Mouse (Mus musculus): Measurements from ENCODE around the gene Kcnn1. TPM values are rescaled to one million over a fixed set of nuclear protein-coding genes. Genes with fewer than 3 reads are reported as not detected.

Gene Kcnn1
- 12.7 and 19.0 TPM in 2 replicates for polyA plus RNA-seq (2012; rRNA removed; ENCODE audit: low replicate concordance)

DNA sequence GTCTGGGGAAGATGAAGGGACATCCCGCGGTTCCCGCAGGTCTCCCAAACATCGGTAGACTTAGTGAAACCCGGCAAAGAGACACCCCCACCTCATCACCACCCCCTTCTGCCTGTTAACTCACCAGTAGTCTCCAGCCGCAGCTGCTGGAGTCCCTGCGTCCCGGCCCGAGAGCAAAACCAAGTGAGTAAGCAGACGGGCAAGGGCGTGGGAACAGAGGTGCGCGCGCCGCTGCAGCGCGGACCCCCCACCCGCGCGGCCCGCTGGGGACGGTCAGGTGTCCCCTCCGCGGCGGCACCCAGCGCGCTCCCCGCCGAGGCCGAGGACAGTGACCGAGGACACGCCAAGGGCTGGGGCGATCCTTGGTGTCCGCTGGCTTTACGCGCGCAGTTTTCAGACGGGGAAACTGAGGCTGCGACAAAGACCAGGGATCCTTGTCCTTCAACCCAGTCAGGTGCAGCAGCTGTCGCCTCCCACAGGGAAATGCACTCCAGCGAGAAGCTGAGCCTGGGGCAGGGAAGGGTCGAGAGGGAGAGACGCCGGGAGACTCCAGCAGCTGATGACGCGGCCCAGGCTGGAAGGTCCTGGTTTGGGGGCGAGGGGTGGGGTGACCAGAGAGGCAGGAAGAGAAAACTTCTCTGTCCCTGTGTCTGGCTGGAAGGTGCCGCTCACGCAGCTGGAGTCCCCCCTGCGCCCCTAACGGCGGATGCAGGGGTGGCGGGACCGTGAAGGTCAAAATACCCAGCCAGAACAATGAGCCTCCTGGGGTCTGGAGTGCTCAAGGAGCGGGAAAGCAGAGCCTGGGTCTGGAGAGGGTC lies at the start of gene Kcnn1:
Gene Kcnn1 (minus strand): TSS at position 435 of the 818 bp plus-strand sequence.

DNA sequence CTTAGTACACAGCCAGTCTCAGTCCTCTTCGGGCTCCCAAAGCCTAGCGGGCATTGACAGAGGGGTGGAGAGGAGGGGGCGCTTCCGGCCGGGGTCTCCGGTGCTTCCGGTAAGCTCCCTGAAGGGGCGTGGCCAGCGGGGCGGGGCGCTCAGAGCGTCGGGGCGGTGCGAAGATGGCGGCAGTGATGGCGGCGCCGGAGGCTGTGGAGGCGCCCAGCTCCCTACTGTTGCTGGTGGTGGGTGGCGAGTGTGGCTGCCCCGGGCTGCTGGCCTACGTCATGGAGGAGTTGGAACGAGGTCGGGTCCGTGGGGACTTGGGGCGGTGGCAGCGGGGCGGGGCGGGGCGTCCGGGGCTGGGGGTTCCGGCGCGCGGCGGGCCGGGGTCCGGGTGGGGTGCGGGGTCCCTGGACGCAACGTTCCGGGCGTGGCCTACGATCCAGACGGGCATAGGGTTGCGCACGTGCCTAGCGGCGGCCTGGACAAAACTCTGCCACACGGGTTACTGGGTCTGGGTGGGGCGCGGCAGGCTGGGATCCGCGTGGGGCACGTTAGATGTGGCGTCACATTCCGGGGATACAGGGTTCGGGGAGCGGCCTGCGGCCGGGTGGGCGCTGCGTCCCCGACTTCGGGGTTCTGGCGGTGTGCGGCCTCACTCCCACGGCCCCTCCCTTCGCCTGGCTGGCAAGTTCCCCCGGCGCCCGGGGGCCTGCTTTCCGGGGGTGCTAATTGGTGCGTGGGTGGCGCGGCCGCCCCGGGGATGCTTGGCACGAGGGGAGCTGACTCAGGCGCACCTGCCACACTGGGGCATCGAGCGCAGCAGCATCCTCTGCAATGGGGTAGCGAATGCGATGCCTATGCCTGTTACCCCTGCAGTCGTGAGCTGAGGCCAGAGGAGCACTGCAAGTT lies 43.0 kb upstream of the Kcnn1 start, which contains the start of gene Map1s:
Gene Map1s (plus strand): TSS at position 102 of the 906 bp plus-strand sequence.

DNA sequence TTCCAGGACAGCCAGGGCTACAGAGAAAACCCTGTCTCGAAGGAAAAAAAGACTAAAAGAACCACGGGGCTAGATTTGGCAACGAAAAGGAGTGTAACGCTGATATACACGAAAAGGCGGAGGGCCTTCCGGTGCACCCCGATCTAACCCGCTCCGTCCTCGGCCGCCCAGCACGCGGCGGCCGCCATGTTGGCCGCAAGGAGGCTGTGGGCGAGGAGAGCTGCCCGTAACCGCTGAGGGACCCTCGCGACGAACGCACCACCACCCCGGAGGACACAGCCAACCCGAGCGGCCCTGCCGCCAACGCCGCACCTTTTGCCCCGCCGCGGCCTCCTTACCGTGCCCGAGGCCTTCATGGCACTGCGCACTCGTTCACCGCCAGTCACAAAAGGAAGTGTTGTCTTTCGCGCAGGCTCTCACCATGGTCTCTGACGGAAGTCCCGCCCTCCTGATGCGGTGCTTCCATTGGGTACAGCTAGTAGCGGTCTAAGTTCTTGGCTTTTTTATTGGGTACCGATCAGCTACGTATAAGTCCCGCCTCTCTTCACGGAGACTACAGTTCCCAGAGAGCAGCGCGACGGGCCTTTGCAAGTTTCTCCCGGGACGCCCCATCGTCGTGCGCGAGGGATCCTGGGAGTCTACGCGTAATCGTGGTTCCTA lies 34.1 kb upstream of the Kcnn1 start, which contains the start of gene Rpl18a:
Gene Rpl18a (minus strand): TSS at position 392 of the 660 bp plus-strand sequence.

DNA sequence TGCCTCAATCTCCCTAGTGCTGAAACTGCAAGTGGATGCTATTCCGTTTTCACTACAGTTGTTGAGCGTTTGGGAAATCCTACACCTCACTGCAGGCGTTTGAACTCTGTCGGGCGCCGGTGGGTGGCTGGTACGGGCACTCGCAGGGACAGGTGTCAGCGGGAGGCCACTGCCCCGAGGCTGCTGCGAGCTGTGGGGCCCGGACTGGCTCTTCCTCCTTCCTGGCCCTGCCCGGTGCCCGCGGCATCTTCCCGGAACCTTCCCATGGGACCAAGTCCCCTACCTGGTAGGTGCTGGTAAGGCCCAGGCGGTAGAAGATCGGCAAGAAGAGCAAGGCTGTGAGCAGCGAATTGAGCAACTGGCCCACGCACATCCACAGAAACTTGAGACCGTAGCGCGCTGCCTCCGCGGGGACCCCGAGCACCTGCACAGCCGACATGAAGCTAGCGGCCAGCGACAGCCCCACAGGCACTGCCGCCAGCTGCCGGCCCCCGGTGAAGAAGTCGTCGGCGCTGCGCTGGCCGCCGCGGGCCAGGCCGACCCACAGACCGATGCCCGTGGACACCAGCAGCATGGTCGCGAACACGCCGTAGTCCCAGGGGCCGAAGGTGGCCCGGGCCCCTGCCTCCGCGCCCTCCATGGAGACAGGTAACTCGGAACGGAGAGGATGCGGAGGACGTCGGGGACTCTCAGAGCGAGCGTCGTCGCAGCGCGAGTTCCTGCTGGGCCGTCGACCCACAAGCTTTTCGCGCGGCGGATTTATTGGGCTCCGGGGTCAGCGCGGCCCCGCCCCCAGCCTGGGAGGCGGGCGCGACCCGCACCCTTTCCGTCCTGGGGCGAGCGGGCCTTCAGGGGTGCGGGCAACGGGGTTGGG lies 29.2 kb upstream of the Kcnn1 start, which contains the start of gene Slc5a5:
Gene Slc5a5 (minus strand): TSS at position 736 of the 874 bp plus-strand sequence.

DNA sequence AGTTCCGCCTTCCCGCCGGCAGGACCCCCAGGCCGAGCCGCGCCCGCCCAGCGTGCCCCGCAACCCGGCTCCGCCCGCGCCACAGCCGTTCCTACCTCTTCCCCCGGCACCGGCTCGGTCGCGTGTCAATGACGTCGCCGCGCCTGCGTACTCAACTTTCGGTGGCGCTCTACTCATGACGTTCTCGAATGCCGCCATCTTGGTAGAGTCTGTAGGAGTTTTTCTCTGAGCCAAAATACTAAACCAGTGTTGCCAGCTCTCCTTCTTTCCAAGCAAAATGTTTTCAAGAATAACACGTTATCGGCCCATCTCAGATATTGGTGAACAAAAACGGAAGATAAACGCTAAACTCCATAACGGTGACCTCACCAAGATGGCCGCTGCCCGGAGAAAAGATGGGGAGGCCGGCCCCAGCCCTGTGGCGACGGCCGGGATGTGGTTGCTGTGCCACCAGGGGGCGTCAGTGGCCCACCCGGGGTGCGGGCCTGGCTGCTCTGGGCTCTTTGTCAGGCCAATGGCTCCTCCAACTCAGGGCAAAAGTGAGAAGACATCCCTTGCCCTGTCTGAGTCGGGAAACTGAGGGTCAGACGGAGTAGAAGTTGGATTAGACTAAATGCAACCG lies 10.4 kb upstream of the Kcnn1 start, which contains the start of gene Ccdc124:
Gene Ccdc124 (minus strand): TSS at position 572 of the 622 bp plus-strand sequence.

DNA sequence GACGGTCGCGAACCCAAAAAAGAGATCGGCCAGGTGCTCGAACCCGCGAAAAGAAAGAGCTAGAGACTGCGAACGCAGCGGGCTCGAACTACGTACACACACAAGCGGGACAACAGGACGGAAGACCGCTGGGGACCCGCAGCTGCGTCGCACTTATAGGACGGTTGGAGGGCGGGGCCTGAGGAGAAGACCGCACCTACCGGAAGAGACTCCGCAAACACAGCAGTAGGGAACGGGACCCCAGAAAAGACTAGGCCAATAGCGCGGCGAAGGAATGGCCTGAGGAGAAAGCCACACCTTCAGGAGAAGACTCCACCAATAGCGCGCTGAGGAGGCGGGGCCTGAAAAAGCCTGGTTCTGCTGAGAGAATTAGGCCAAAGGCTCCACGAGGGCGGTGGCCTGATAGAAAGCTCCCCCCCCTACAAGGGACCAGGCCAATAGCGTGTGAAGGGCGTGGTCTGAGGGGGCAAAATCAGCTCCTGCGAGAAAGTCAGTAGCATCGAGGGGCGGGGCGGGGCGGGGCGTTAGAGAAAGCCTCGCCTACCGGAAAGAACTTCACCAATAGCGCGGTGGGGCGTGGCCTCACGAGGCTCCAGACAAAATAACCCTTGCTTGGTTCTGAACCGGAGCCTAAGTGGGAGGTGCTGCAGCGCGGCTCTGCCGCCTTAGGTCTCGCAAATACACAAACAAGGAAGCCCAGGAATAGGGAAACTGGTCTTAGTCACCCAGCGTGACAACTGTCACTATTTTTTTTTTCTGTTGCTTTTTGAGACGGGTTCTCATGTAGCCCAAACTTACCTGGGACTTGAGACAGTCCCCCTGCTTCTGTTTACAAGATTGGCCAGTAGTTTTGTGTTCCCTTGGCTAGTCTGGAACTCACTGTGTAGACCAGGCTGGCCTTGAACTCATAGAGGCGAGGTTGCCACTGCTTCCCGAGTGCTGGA lies 23.4 kb downstream of the Kcnn1 start, which contains the start of gene Arrdc2:
Gene Arrdc2 (minus strand): TSS at position 313 of the 944 bp plus-strand sequence.

DNA sequence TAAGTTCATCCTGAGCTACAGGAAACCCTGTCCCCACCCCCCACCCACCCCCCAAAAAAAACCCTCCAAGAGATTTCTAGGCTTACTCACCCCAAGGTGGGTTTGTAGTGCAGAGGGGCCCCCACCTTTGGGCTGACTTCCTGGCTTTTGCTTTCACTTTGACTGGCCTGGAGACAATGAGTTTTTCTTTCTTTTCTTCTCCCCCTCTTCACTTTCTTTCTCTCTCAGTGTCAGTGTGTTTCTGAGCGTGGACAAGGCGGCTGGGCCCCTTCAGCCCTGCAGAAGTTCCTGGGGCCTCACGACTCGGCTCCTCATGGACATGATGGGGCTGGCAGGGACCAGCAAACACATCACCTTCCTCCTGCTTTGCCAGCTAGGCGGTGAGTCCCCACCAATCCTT lies 54.8 kb downstream of the Kcnn1 start, which contains the start of gene Il12rb1:
Gene Il12rb1 (plus strand): TSS at position 211 of the 400 bp plus-strand sequence.

DNA sequence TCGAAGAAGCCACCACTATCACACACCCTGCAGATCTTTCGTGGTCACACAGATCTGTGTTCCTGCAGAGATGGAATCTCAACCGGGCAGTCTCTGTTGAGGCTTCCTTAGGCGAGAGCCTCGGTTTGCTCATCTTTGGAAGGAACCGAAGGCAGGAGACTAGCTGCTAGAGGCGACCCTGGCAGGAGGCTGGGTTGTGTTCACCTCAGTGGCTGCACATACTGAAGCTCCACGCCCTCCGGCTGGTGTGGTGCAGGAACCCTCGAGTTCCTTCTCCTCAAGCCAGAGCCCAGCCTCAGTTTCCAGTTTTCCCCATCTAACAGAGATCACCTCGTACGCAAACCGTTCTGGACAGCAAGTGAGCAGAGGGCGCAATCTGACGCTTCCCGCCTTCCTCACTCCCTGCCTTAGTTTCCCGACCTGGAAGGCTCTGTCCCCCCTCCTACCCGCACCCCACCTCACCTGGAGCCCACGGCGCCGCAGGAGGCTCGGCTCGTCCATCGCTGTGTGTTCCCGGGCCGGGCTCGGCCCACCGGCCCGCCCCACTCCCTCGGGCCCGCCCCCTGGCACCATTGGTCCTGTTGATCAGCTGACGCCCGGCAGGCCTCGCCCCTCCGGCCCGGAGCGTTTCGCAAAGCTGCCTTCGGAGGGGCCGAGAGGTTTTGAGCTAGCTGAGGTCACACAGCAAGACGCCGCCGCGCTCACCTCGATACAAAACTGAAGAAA lies 58.4 kb downstream of the Kcnn1 start, which contains the start of gene Mast3:
Gene Mast3 (minus strand): TSS at position 574 of the 726 bp plus-strand sequence.

Other genes with a start within 250 kb of the Kcnn1 start
- 23.8 and 34.0 TPM in 2 replicates for gene Lrrc25, start 247.1 kb downstream of the Kcnn1 start, polyA plus RNA-seq (2012; rRNA removed; ENCODE audit: low replicate concordance)
- 1.3 and 4.8 TPM in 2 replicates for gene Gdf15, start 230.8 kb downstream of the Kcnn1 start, polyA plus RNA-seq (2012; rRNA removed; ENCODE audit: low replicate concordance)
- gene Pgpep1, start 202.9 kb downstream of the Kcnn1 start, polyA plus RNA-seq (2012; rRNA removed; ENCODE audit: low replicate concordance): 36.5 and 50.6 TPM in 2 replicates
- gene Lsm4, start 190.0 kb downstream of the Kcnn1 start, polyA plus RNA-seq (2012; rRNA removed; ENCODE audit: low replicate concordance): 62.1 and 102 TPM in 2 replicates
- gene Jund, start 164.3 kb downstream of the Kcnn1 start, polyA plus RNA-seq (2012; rRNA removed; ENCODE audit: low replicate concordance): 185 and 938 TPM in 2 replicates
- gene Iqcn, start 159.8 kb downstream of the Kcnn1 start, polyA plus RNA-seq (2012; rRNA removed; ENCODE audit: low replicate concordance): 0.03 and 0.04 TPM in 2 replicates
- 0.20 and 0.50 TPM in 2 replicates for gene Gm3336, start 144.7 kb downstream of the Kcnn1 start, polyA plus RNA-seq (2012; rRNA removed; ENCODE audit: low replicate concordance)
- 5.5 and 6.5 TPM in 2 replicates for gene Pde4c, start 139.5 kb downstream of the Kcnn1 start, polyA plus RNA-seq (2012; rRNA removed; ENCODE audit: low replicate concordance)
- gene Rab3a, start 108.6 kb downstream of the Kcnn1 start, polyA plus RNA-seq (2012; rRNA removed; ENCODE audit: low replicate concordance): 32.7 and 43.5 TPM in 2 replicates
- 69.3 and 175 TPM in 2 replicates for gene Mpv17l2, start 102.3 kb downstream of the Kcnn1 start, polyA plus RNA-seq (2012; rRNA removed; ENCODE audit: low replicate concordance)
- 149 and 256 TPM in 2 replicates for gene Pik3r2, start 86.5 kb downstream of the Kcnn1 start, polyA plus RNA-seq (2012; rRNA removed; ENCODE audit: low replicate concordance)
- gene Mast3, start 58.2 kb downstream of the Kcnn1 start, polyA plus RNA-seq (2012; rRNA removed; ENCODE audit: low replicate concordance): 90.3 and 270 TPM in 2 replicates
- gene Il12rb1, start 54.8 kb downstream of the Kcnn1 start, polyA plus RNA-seq (2012; rRNA removed; ENCODE audit: low replicate concordance): 2.4 and 4.3 TPM in 2 replicates
- 47.5 and 97.3 TPM in 2 replicates for gene Arrdc2, start 23.5 kb downstream of the Kcnn1 start, polyA plus RNA-seq (2012; rRNA removed; ENCODE audit: low replicate concordance)
- 38.1 and 57.1 TPM in 2 replicates for gene Ccdc124, start 10.7 kb upstream of the Kcnn1 start, polyA plus RNA-seq (2012; rRNA removed; ENCODE audit: low replicate concordance)
- 118 and 221 TPM in 2 replicates for gene Slc5a5, start 29.5 kb upstream of the Kcnn1 start, polyA plus RNA-seq (2012; rRNA removed; ENCODE audit: low replicate concordance)
- 5,038 and 8,367 TPM in 2 replicates for gene Rpl18a, start 34.2 kb upstream of the Kcnn1 start, polyA plus RNA-seq (2012; rRNA removed; ENCODE audit: low replicate concordance)
- gene Map1s, start 42.7 kb upstream of the Kcnn1 start, polyA plus RNA-seq (2012; rRNA removed; ENCODE audit: low replicate concordance): 52.8 and 110 TPM in 2 replicates